Mouse (Mus musculus): Measurements from ENCODE around the gene Nupl2. TPM values are rescaled to one million over a fixed set of nuclear protein-coding genes. Genes with fewer than 3 reads are reported as not detected.

The Nupl2 gene
- polyA plus RNA-seq, 1 experiment from 2014 or later = 17.0 TPM

GRCm38 (mm10) chr5:24191821-24192220 lies 27.1 kb downstream of the Nupl2 start:
- no peak overlapping the region for H3K27ac ChIP-seq (replicated peaks; ENCODE audit: low read depth, low read length)
- no peak for DNase-seq
- 87% methylated on average over 2 of the region's 2 CpGs for WGBS
- H3K27me3 ChIP-seq (ENCODE audit: control insufficient read depth, insufficient read depth, low read length) = no peaks in the 10 kb centered on the region
- H3K4me2 ChIP-seq (ENCODE audit: low read length) = no peak overlapping the region
- H3K36me3 ChIP-seq (ENCODE audit: control insufficient read depth, insufficient read depth, low read length) = no peaks in the 10 kb centered on the region
- H3K9ac ChIP-seq (replicated peaks; ENCODE audit: low read length) = no peak overlapping the region
- no peak overlapping the region for H3K4me3 ChIP-seq (replicated peaks; ENCODE audit: low read depth, low read length)
- H3K9me3 ChIP-seq (ENCODE audit: control insufficient read depth, low read length) = no peaks in the 10 kb centered on the region
- ATAC-seq (ENCODE audit: low FRiP score, low TSS enrichment) = no peak
- no peaks in the 10 kb centered on the region for H3K4me1 ChIP-seq (ENCODE audit: control insufficient read depth, insufficient read depth, low read length)

GRCm38 (mm10) chr5:24201006-24201405 lies 36.2 kb downstream of the Nupl2 start:
- 84% methylated on average over 4 of the region's 4 CpGs for WGBS

GRCm38 (mm10) chr5:24202492-24202891 lies 37.7 kb downstream of the Nupl2 start:
- no peak for DNase-seq

More at GRCm38 (mm10) chr5:24201006-24201405, 36.2 kb downstream of the Nupl2 start:
- no peak overlapping the region for H3K4me3 ChIP-seq (replicated peaks; ENCODE audit: low read depth, low read length)
- H3K36me3 ChIP-seq (ENCODE audit: control insufficient read depth, insufficient read depth, low read length) = no peaks in the 10 kb centered on the region
- no peak overlapping the region for H3K27ac ChIP-seq (replicated peaks; ENCODE audit: low read depth, low read length)
- no peaks in the 10 kb centered on the region for H3K27me3 ChIP-seq (ENCODE audit: control insufficient read depth, insufficient read depth, low read length)
- no peak overlapping the region for H3K9ac ChIP-seq (replicated peaks; ENCODE audit: low read length)
- no peak overlapping the region for H3K4me2 ChIP-seq (ENCODE audit: low read length)
- ATAC-seq (ENCODE audit: low FRiP score, low TSS enrichment) (no peak), DNase-seq (no peak)
- H3K4me1 ChIP-seq (ENCODE audit: control insufficient read depth, insufficient read depth, low read length) = no peaks in the 10 kb centered on the region
- H3K9me3 ChIP-seq (ENCODE audit: control insufficient read depth, low read length) = no peaks in the 10 kb centered on the region

GRCm38 (mm10) chr5:24203266-24203665 lies 38.5 kb downstream of the Nupl2 start:
- no peak overlapping the region for H3K4me3 ChIP-seq (replicated peaks; ENCODE audit: low read depth, low read length)
- DNase-seq (no peak), ATAC-seq (ENCODE audit: low FRiP score, low TSS enrichment) (no peak)
- H3K27me3 ChIP-seq (ENCODE audit: control insufficient read depth, insufficient read depth, low read length) = no peaks in the 10 kb centered on the region
- no peak overlapping the region for H3K9ac ChIP-seq (replicated peaks; ENCODE audit: low read length)
- H3K4me2 ChIP-seq (ENCODE audit: low read length) = no peak overlapping the region
- H3K4me1 ChIP-seq (ENCODE audit: control insufficient read depth, insufficient read depth, low read length) = no peaks in the 10 kb centered on the region
- H3K9me3 ChIP-seq (ENCODE audit: control insufficient read depth, low read length) = no peaks in the 10 kb centered on the region
- WGBS = 88% methylated on average over 5 of the region's 5 CpGs
- H3K27ac ChIP-seq (replicated peaks; ENCODE audit: low read depth, low read length) = no peak overlapping the region
- H3K36me3 ChIP-seq (ENCODE audit: control insufficient read depth, insufficient read depth, low read length) = no peaks in the 10 kb centered on the region

More at GRCm38 (mm10) chr5:24202492-24202891, 37.7 kb downstream of the Nupl2 start:
- no peak overlapping the region for H3K4me3 ChIP-seq (replicated peaks; ENCODE audit: low read depth, low read length)
- H3K9me3 ChIP-seq (ENCODE audit: control insufficient read depth, low read length) = no peaks in the 10 kb centered on the region
- 75% methylated on average over 5 of the region's 5 CpGs for WGBS
- no peaks in the 10 kb centered on the region for H3K27me3 ChIP-seq (ENCODE audit: control insufficient read depth, insufficient read depth, low read length)
- ATAC-seq (ENCODE audit: low FRiP score, low TSS enrichment) = no peak
- no peaks in the 10 kb centered on the region for H3K36me3 ChIP-seq (ENCODE audit: control insufficient read depth, insufficient read depth, low read length)
- H3K4me1 ChIP-seq (ENCODE audit: control insufficient read depth, insufficient read depth, low read length) = no peaks in the 10 kb centered on the region
- no peak overlapping the region for H3K9ac ChIP-seq (replicated peaks; ENCODE audit: low read length)
- H3K27ac ChIP-seq (replicated peaks; ENCODE audit: low read depth, low read length) = no peak overlapping the region
- H3K4me2 ChIP-seq (ENCODE audit: low read length) = no peak overlapping the region

GRCm38 (mm10) chr5:24207965-24208364 lies 43.2 kb downstream of the Nupl2 start:
- Histone ChIP-seq H3K27ac (replicated peaks; ENCODE audit: low read depth, low read length) (no peak overlapping the region), H3K9ac (replicated peaks; ENCODE audit: low read length) (no peak overlapping the region), H3K36me3 (ENCODE audit: control insufficient read depth, insufficient read depth, low read length) (no peaks in the 10 kb centered on the region), H3K4me1 (ENCODE audit: control insufficient read depth, insufficient read depth, low read length) (no peaks in the 10 kb centered on the region), H3K9me3 (ENCODE audit: control insufficient read depth, low read length) (no peaks in the 10 kb centered on the region), H3K27me3 (ENCODE audit: control insufficient read depth, insufficient read depth, low read length) (no peaks in the 10 kb centered on the region), H3K4me3 (replicated peaks; ENCODE audit: low read depth, low read length) (no peak overlapping the region), H3K4me2 (ENCODE audit: low read length) (no peak overlapping the region)
- WGBS = 75% methylated on average over 10 of the region's 10 CpGs
- ATAC-seq (ENCODE audit: low FRiP score, low TSS enrichment) (no peak), DNase-seq (no peak)

GRCm38 (mm10) chr5:24208505-24208904 lies 43.7 kb downstream of the Nupl2 start:
- Histone ChIP-seq H3K9me3 (ENCODE audit: control insufficient read depth, low read length) (no peaks in the 10 kb centered on the region), H3K9ac (replicated peaks; ENCODE audit: low read length) (no peak overlapping the region), H3K4me2 (ENCODE audit: low read length) (no peak overlapping the region), H3K4me1 (ENCODE audit: control insufficient read depth, insufficient read depth, low read length) (no peaks in the 10 kb centered on the region), H3K36me3 (ENCODE audit: control insufficient read depth, insufficient read depth, low read length) (no peaks in the 10 kb centered on the region), H3K4me3 (replicated peaks; ENCODE audit: low read depth, low read length) (no peak overlapping the region), H3K27ac (replicated peaks; ENCODE audit: low read depth, low read length) (no peak overlapping the region), H3K27me3 (ENCODE audit: control insufficient read depth, insufficient read depth, low read length) (no peaks in the 10 kb centered on the region)
- DNase-seq (no peak), ATAC-seq (ENCODE audit: low FRiP score, low TSS enrichment) (no peak)
- WGBS = 93% methylated on average over 5 of the region's 5 CpGs

- no peak overlapping the region for H3K27ac ChIP-seq (replicated peaks; ENCODE audit: low read depth, low read length)
- H3K36me3 ChIP-seq (ENCODE audit: control insufficient read depth, insufficient read depth, low read length) = no peaks in the 10 kb centered on the region
- no peak overlapping the region for H3K9ac ChIP-seq (replicated peaks; ENCODE audit: low read length)
- H3K4me1 ChIP-seq (ENCODE audit: control insufficient read depth, insufficient read depth, low read length) = no peaks in the 10 kb centered on the region
- H3K4me2 ChIP-seq (ENCODE audit: low read length) = no peak overlapping the region
- H3K4me3 ChIP-seq (replicated peaks; ENCODE audit: low read depth, low read length) = no peak overlapping the region
- no peaks in the 10 kb centered on the region for H3K9me3 ChIP-seq (ENCODE audit: control insufficient read depth, low read length)
- 84% methylated on average over 3 of the region's 3 CpGs for WGBS
- DNase-seq (no peak), ATAC-seq (ENCODE audit: low FRiP score, low TSS enrichment) (no peak)
- no peaks in the 10 kb centered on the region for H3K27me3 ChIP-seq (ENCODE audit: control insufficient read depth, insufficient read depth, low read length)
These were observed 49.2 kb downstream of the Nupl2 start for GRCm38 (mm10) chr5:24213861-24214546.

GRCm38 (mm10) chr5:24214547-24214878 lies 49.8 kb downstream of the Nupl2 start:
- Histone ChIP-seq H3K4me3 (replicated peaks; ENCODE audit: low read depth, low read length) (no peak overlapping the region), H3K4me2 (ENCODE audit: low read length) (no peak overlapping the region), H3K27ac (replicated peaks; ENCODE audit: low read depth, low read length) (no peak overlapping the region), H3K9ac (replicated peaks; ENCODE audit: low read length) (no peak overlapping the region), H3K4me1 (ENCODE audit: control insufficient read depth, insufficient read depth, low read length) (no peaks in the 10 kb centered on the region), H3K27me3 (ENCODE audit: control insufficient read depth, insufficient read depth, low read length) (no peaks in the 10 kb centered on the region), H3K36me3 (ENCODE audit: control insufficient read depth, insufficient read depth, low read length) (no peaks in the 10 kb centered on the region), H3K9me3 (ENCODE audit: control insufficient read depth, low read length) (no peaks in the 10 kb centered on the region)
- DNase-seq (no peak), ATAC-seq (ENCODE audit: low FRiP score, low TSS enrichment) (no peak)
- 58% methylated on average over 1 of the region's 1 CpGs for WGBS

- Histone ChIP-seq H3K27me3 (ENCODE audit: control insufficient read depth, insufficient read depth, low read length) (no peaks in the 10 kb centered on the region), H3K4me1 (ENCODE audit: control insufficient read depth, insufficient read depth, low read length) (no peaks in the 10 kb centered on the region), H3K27ac (replicated peaks; ENCODE audit: low read depth, low read length) (no peak overlapping the region), H3K9me3 (ENCODE audit: control insufficient read depth, low read length) (no peaks in the 10 kb centered on the region), H3K4me2 (ENCODE audit: low read length) (no peak overlapping the region), H3K36me3 (ENCODE audit: control insufficient read depth, insufficient read depth, low read length) (no peaks in the 10 kb centered on the region), H3K4me3 (replicated peaks; ENCODE audit: low read depth, low read length) (no peak overlapping the region), H3K9ac (replicated peaks; ENCODE audit: low read length) (no peak overlapping the region)
- no peak for ATAC-seq (ENCODE audit: low FRiP score, low TSS enrichment)
- no peak for DNase-seq
- 100% methylated on average over 1 of the region's 1 CpGs for WGBS
These were observed 50.1 kb downstream of the Nupl2 start for GRCm38 (mm10) chr5:24214900-24215299.

All from midbrain, embryonic 14.5 days (tissue).